Mouse (Mus musculus) spleen, adult 2 months (tissue): ENCODE measurements around the gene Dhx37.

Experiments used
- CTCF ChIP-seq: fragments of 200-500 bp; IDR thresholded peaks from 2 replicates; pipeline ENCODE4 v1.5.1; 2011; ENCODE audit warnings: mild to moderate bottlenecking, inconsistent platforms; ENCODE audit not compliant: insufficient read depth, insufficient read length, insufficient replicate concordance; ENCODE audit errors: extremely low read depth
- POLR2A ChIP-seq: fragments of 200-500 bp; IDR thresholded peaks from 2 replicates; pipeline ENCODE4 v1.6.1; 2011; ENCODE audit warnings: low read depth, low read length, inconsistent platforms

GRCm38 (mm10) chr5:125368156-125368555 is 65.8 kb downstream of the Dhx37 start:
- TF ChIP-seq CTCF (no peak), POLR2A (no peak)
